Mouse (Mus musculus): ENCODE data around the gene Hip1. TPM values are rescaled to one million over a fixed set of nuclear protein-coding genes. Genes with fewer than 3 reads are reported as not detected.
A peak's percentile ranks its signal among the peaks of the same experiment; 100 is the strongest.

The Hip1 gene
- 7.8 and 14.5 TPM in 2 replicates for polyA plus RNA-seq (2011; ENCODE audit: insufficient read depth, insufficient read length, low replicate concordance, missing spikeins)

DNA sequence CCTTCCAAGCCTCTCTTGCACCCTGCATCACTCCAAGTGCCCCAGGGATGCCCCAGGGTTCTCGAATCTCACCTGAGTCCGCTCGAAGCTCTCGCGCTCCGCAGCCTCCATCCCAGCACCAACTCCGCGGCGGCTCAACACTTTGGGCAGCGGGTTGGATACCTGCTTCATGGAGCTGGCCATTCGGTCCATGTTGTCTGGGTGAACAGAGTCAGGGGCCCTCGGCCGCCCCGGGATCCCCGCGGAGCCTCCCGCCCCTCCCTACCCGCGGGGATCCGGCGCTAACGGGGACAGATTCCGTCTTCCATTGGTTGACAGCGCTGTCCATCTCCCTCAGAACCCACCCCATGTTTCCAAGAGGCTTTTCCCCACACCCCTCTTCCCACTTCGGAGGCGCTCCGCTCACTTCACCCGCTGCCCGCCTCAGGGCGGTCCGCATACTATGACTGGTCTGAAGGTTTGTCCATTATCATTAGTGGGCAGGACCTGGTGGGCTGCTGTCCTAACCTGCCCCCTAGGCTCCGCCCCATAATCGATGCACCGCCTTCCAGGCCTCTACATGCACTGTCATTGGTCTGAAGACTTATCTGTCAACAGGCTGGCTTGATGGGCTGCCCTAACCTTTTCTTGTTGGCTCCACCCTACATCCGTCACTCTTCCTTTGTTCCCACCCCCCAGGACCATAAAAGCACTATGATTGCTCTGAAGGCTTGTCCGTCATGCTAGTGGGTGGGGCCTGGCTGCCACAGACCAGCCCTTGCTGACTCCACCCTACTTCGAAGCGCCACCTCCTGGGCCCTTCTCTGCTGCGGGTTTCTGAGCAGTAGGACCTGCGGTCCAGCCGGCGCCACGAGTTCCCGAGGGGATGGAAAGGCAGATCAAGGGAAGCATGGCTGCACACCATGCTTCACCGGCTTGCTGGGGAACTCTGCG, at the start of gene Hip1:
Hip1 (minus strand) TSS at position 256 of the 933 bp plus-strand sequence.
- TF ChIP-seq POLR2A (IDR thresholded peaks at IDR 0.05; ENCODE audit: borderline replicate concordance, control insufficient read depth, low read depth, low read length), result peak; percentile 34; the same call in 1 of the 2 replicates
- peak; percentile 51; the same call in 1 of the 2 replicates for TF ChIP-seq CTCF (IDR thresholded peaks at IDR 0.05; ENCODE audit: control insufficient read depth, insufficient read depth, low read length)
- under 1% methylated on average over 46 of the region's 46 CpGs for WGBS
- Histone ChIP-seq H3K4me3 (replicated peaks; ENCODE audit: control insufficient read depth, low read depth, low read length) (peak within 1 kb of the TSS; percentile 72), H3K27ac (ENCODE audit: control insufficient read depth, insufficient read depth, low read depth, low read length, poor library complexity) (peak within 1 kb of the TSS; percentile 7; the same call in 1 of the 2 replicates), H3K4me1 (ENCODE audit: control insufficient read depth, insufficient read depth, low read length) (0 out of 2 replicates have a peak, but pooled peaks cover 1% of the 10 kb centered on the region)

DNA sequence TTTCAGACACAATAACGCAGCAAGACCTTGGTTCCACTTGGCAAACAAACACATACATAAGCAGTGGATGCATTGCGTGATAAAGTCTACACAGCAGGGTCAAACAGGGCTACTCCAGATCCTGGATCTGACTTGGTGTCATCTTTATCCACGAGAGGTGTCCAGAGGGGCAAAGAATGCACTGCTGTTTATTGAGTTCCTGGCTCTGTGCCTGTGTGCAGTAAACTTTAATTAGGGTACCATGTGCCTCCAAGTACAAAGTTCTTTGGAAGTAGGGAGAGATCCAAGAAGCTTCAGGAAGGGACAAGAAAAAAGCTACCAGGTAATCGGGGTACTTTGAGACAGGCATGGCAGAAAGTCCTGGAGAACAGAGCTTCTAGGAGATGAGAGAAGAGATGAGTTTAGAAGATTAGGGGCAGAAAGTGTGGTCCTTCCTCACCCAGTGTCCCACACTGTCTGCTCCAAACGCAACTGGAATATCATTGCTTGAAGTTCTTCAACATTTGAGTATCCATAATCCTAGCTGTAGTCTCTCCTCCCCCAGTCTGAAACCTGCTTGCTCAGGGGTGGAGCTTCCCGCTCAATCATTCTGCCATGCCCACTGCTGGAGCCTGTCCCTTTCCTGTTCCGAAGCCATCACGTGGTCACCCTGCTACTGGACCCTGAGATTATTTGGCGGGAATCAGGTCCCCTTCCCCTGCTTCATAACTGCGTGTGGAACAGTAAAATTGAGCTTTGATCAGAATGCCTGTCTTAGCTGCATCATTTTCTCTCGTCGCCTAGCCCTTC, 45.3 kb upstream of the Hip1 start:
- Histone ChIP-seq H3K4me1 (ENCODE audit: control insufficient read depth, insufficient read depth, low read length) (no peaks in the 10 kb centered on the region), H3K27ac (ENCODE audit: control insufficient read depth, insufficient read depth, low read depth, low read length, poor library complexity) (no peak overlapping the region), H3K4me3 (replicated peaks; ENCODE audit: control insufficient read depth, low read depth, low read length) (no peak overlapping the region)
- WGBS, result 80% methylated on average over 12 of the region's 12 CpGs
- no peak for TF ChIP-seq POLR2A (IDR thresholded peaks at IDR 0.05; ENCODE audit: borderline replicate concordance, control insufficient read depth, low read depth, low read length)
- no peak for TF ChIP-seq CTCF (IDR thresholded peaks at IDR 0.05; ENCODE audit: control insufficient read depth, insufficient read depth, low read length)

- no peak overlapping the region for H3K4me3 ChIP-seq (replicated peaks; ENCODE audit: control insufficient read depth, low read depth, low read length)
- no peaks in the 10 kb centered on the region for H3K4me1 ChIP-seq (ENCODE audit: control insufficient read depth, insufficient read depth, low read length)
- TF ChIP-seq CTCF (IDR thresholded peaks at IDR 0.05; ENCODE audit: control insufficient read depth, insufficient read depth, low read length) (no peak), POLR2A (IDR thresholded peaks at IDR 0.05; ENCODE audit: borderline replicate concordance, control insufficient read depth, low read depth, low read length) (no peak)
- WGBS, result 72% methylated on average over 4 of the region's 4 CpGs
- H3K27ac ChIP-seq (ENCODE audit: control insufficient read depth, insufficient read depth, low read depth, low read length, poor library complexity), result no peak overlapping the region
These were observed 42.8 kb upstream of the Hip1 start for GRCm38 (mm10) chr5:135587764-135588163.

- no peak overlapping the region for H3K4me3 ChIP-seq (replicated peaks; ENCODE audit: control insufficient read depth, low read depth, low read length)
- H3K27ac ChIP-seq (ENCODE audit: control insufficient read depth, insufficient read depth, low read depth, low read length, poor library complexity), result no peak overlapping the region
- no peak for TF ChIP-seq CTCF (IDR thresholded peaks at IDR 0.05; ENCODE audit: control insufficient read depth, insufficient read depth, low read length)
- no peak for TF ChIP-seq POLR2A (IDR thresholded peaks at IDR 0.05; ENCODE audit: borderline replicate concordance, control insufficient read depth, low read depth, low read length)
- no peaks in the 10 kb centered on the region; the same call in 1 of the 2 replicates for H3K4me1 ChIP-seq (ENCODE audit: control insufficient read depth, insufficient read depth, low read length)
- 89% methylated on average over 8 of the region's 8 CpGs for WGBS
These were observed 40.8 kb upstream of the Hip1 start for GRCm38 (mm10) chr5:135585691-135586090.

DNA sequence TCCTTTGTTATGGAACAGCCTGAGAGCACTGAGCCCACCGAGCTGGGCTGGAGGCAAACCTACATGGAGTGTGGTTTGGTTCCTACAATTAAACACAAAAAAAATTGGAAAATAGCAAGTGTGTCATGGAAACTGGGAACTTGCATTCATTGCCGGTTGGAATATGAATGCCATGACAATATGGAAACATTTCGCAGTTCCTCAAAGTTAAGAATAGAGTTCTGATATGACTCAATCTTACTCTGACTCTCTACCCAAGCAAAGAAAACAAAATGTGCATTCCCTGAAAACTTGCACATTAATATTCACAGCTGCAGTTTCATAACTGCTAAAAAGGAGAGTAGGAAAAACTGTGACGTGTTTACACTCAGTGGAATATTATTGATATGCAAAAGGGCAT, 37.4 kb upstream of the Hip1 start:
- 64% methylated on average over 4 of the region's 4 CpGs for WGBS

GRCm38 (mm10) chr5:135579331-135579751, 34.4 kb upstream of the Hip1 start:
- Histone ChIP-seq H3K4me1 (ENCODE audit: control insufficient read depth, insufficient read depth, low read length) (no peaks in the 10 kb centered on the region; the same call in 1 of the 2 replicates), H3K4me3 (replicated peaks; ENCODE audit: control insufficient read depth, low read depth, low read length) (no peak overlapping the region), H3K27ac (ENCODE audit: control insufficient read depth, insufficient read depth, low read depth, low read length, poor library complexity) (no peak overlapping the region)
- 75% methylated on average over 10 of the region's 10 CpGs for WGBS
- TF ChIP-seq POLR2A (IDR thresholded peaks at IDR 0.05; ENCODE audit: borderline replicate concordance, control insufficient read depth, low read depth, low read length) (no peak), CTCF (IDR thresholded peaks at IDR 0.05; ENCODE audit: control insufficient read depth, insufficient read depth, low read length) (no peak)

More for the DNA sequence above, 37.4 kb upstream of the Hip1 start:
- no peak overlapping the region for H3K4me3 ChIP-seq (replicated peaks; ENCODE audit: control insufficient read depth, low read depth, low read length)
- no peak overlapping the region for H3K27ac ChIP-seq (ENCODE audit: control insufficient read depth, insufficient read depth, low read depth, low read length, poor library complexity)
- TF ChIP-seq POLR2A (IDR thresholded peaks at IDR 0.05; ENCODE audit: borderline replicate concordance, control insufficient read depth, low read depth, low read length) (no peak), CTCF (IDR thresholded peaks at IDR 0.05; ENCODE audit: control insufficient read depth, insufficient read depth, low read length) (no peak)
- no peaks in the 10 kb centered on the region; the same call in 1 of the 2 replicates for H3K4me1 ChIP-seq (ENCODE audit: control insufficient read depth, insufficient read depth, low read length)

- Histone ChIP-seq H3K4me1 (ENCODE audit: control insufficient read depth, insufficient read depth, low read length) (no peaks in the 10 kb centered on the region), H3K4me3 (replicated peaks; ENCODE audit: control insufficient read depth, low read depth, low read length) (no peak overlapping the region), H3K27ac (ENCODE audit: control insufficient read depth, insufficient read depth, low read depth, low read length, poor library complexity) (no peak overlapping the region)
- TF ChIP-seq POLR2A (IDR thresholded peaks at IDR 0.05; ENCODE audit: borderline replicate concordance, control insufficient read depth, low read depth, low read length) (no peak), CTCF (IDR thresholded peaks at IDR 0.05; ENCODE audit: control insufficient read depth, insufficient read depth, low read length) (no peak)
- 74% methylated on average over 4 of the region's 4 CpGs for WGBS
These were observed 31.1 kb upstream of the Hip1 start for GRCm38 (mm10) chr5:135576055-135576454.
